Mouse (Mus musculus) Muller cell, postnatal 12 days (primary cell): ENCODE measurements around the gene Lrrc8d.
A peak's percentile ranks its signal among the peaks of the same experiment; 100 is the strongest.

Experiments
- DNase-seq: peaks from one replicate; pipeline ENCODE4 v3.0.0-alpha.2; 2015; ENCODE audit errors: inconsistent ontology term

Gene Lrrc8d

DNA sequence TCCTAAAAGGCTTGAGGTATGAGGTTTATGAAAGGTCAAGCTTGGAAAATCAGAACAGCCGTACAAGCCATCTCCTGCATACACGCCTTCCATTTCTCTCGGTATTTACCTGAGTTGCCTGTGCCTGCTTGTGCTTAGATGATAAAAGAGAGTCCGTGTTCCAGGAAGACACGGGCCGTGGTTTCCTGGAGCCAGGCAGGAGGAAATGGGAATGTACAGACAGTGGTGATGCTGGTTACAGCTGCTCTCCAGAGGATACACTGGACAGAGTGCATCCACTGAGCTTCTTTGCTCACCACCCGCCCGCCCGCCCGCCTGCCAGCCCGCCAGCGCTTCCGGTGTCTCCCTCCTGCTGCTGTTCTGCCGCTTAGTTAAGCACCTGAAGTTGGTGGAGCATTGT lies 116.3 kb downstream of the Lrrc8d start:
- DNase-seq, result no peak

DNA sequence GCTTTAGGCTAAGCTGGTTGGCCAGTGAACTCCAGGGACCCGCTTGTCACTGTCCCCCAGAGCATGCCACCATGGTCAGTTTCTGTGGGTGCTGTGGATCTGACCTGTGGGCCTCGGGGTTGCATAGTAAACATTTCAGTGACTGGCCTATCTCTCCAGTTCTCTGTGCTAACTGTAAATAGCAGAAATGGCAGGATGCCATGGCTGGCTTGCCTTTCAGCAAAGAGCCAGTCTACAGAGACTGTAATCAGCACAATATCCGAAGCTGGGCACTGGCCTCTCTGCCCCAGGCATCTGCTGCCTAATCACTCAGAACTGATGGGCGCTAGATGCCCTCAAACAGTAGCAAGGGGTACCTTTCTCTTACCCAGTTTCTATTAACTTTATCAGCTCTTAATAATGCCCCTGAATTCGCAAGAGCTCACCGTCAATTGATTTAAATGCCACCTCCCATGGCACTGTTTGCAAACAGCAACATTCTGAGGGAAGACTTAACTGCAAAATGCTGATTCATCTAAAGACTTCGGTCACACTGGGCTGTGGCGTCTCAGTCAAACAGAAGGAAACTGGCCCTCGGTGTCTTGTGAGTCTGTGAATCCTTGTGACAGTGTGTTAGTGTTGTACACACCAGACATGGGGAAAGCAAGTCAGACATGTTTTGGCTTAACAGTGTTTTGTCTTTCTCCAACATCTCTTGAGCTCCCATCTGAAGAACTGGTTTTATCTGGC lies 117.6 kb downstream of the Lrrc8d start:
- peak; percentile 54 for DNase-seq

DNA sequence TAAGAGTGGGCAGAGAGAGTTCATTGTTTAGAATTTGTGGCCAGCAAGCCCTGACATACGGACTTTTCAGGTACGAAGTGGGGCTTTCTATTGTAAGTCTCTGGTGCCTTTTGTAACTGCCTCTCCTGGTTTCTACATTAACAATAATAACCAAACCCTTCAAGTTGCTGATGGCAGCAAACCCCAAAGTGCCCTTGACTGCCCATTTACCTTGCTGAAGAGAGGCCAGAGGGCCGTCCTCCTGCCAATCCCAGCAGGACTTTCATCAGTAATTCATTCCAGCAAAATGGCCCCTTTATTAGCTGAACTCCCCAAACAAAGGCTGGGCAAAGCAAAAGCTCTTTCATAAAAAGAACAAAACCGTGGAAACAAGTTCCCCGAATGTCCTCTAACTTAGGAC lies 118.6 kb downstream of the Lrrc8d start:
- DNase-seq, result no peak

DNA sequence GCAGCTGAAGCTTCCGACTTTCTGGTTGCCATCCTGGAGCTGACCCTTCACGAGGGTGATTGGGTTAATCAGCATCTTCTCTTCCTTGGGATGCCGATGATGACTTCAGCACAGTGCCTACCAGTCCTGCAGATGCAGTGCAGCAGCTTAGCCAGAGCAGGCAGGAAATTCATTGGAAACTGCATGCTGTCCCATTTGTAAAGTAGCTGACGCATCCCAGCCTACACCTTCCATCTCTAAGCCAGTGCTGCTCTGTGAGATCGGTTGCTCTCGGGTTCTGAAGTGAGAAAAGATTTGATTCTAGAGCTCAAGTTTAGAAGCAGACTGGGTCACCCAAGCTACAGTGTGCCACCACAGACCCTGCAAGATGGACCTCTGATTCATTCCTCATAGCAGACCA lies 121.6 kb downstream of the Lrrc8d start:
- DNase-seq, result no peak

DNA sequence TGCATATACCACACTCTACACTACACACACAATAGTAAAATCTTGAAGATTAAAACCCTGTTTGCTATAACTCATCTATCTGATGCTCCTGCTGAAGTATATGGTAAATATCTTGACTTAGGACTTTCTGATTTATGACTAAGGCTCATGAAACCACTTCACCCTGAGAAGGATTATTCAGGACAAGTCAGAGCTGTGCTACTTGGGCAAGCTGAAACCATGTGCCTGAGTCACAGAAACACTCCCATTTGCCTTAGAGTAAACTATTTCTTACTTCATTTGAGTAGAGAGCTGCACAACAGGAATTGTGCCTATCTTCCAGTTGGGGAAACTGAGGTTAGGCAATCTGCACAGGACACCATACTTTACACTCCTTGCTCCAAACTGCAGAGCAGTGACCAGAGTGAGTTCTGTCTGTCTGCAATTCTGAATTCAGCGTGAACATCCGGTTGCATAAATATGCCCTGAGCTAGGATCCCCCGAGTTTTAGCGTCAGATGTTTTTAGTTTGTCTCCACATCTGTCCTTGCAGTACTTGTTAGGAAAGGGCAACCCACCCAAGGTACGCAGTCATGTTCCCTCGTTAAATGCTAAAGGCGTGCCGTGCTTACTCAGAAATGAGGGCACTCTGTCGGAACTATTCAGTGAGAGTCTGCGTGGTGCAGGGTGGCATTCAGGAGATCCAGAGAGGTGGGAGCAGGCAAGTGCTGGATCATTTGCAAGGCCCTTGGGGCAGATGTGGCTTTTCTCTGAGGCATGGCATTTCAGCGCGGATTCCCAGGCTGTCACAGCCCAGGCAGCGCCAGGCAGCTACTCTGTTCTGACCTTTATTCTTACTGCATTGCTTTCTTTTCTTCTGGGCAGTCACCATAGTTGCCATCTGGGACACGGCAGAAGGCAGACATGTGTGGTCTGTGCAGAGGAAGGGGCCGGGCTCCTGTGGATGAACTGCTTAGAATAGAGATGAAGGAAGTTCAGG lies 123.0 kb downstream of the Lrrc8d start:
- peak; percentile 47 for DNase-seq

DNA sequence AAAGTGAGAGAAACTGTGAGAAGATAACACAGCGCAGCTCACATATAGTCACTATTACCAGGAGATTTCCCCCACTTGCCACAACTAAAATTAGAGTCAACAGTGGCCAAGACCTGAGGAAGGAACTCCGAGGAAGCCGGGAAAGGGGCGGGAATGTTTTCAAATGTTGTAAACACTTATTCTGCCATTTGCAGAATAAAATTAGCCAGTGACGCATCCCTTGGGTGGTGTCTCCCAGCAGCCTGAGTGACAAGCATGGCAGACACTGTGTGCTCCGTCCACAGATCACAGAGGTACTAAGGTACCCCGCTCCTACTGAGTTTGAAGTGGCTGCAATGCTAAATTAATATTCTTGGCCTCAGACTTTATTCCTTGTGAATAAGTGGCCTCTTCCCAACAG lies 124.5 kb downstream of the Lrrc8d start:
- DNase-seq, result no peak

DNA sequence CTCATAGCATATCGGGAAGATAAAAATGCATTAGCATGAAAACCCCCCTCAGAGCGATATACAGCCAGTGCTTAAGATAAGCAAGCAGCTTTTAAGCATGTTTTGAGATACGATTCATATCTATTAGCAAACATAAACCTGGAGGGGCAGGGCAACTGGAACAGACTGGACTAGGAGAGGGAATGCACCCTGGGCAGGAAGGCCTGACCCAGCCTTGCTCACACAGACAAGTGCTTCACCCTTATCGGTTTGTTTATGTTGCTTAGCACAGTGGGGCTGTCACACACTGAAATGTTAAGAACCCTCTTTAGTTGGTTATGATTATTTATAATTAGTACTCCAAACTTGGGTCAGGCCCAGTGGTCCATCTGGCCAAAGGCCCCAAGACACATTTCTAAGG lies 125.1 kb downstream of the Lrrc8d start:
- DNase-seq, result no peak

DNA sequence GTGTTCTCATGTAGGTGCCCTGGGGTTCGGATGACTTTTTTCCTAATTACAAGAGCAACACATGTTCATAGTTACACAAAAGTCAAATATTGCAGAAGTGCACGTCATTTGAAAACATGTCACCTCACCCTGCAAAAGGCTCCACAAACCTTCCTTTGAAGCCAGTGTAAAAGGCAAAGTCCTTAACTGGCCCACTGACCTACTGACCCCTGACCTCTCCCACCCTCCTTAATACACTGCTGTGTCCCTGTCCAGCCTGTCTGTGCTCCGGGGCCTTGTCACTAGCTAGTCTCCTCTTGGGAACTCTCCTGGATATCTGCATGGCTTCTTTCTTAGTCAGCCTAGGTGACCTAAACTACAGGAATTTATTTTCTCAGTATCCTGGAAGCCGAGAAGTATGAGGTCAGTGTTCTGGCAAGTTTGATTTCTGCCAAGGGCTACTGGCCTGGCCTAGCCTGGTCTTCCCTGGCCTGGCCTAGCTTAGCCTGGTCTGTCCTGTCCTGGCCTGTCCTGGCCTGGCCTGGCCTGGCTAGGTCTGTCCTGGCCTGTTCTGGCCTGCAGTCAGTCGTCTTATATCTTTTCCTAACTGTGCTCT lies 127.2 kb downstream of the Lrrc8d start:
- DNase-seq, result no peak

DNA sequence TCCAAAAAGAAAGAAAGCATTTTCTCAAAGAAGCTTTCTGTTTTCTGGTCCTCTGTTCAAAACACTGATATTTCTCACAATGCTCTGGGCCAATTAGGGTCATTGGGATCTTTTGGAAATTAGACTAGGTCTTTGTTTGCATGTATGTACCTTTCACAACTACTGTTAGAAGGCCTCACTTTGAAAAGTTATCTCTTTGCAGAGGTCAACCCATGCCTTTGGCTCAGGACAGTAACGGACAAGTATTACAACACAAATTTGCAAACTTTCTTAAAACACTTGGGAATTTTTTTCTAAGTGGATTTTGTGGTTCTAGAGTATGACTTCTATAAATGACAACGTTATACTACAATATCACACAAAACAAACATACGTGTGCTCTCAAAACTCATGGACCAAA lies 128.3 kb downstream of the Lrrc8d start:
- DNase-seq, result no peak

DNA sequence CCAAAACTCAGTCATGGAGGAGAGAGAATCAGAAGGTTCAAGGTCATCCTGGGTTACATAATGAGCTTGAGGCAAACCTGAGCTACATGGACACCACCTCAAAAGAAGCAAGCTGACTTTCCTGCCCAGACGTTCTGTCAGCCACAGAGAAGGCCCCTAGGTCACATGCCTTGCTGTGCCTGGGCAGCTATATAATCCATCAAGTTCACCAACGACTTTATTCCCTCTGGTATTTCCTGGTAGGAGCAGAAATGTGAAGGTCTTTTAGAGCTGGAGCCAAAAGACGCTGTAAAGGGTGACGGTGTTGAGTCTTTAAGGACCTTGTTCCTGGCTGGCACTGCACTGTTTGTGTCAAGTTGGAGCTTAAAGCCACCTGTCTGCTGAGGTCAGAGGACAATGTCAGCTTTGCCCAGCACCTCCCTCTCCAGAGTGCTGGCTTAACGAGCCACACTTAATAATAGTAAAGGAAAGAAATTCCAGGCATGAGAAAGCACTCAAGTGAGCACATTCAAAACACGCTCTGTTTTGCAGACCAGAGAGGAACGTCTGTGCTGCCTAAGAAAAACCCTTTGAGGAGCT lies 129.3 kb downstream of the Lrrc8d start:
- DNase-seq, result no peak

DNA sequence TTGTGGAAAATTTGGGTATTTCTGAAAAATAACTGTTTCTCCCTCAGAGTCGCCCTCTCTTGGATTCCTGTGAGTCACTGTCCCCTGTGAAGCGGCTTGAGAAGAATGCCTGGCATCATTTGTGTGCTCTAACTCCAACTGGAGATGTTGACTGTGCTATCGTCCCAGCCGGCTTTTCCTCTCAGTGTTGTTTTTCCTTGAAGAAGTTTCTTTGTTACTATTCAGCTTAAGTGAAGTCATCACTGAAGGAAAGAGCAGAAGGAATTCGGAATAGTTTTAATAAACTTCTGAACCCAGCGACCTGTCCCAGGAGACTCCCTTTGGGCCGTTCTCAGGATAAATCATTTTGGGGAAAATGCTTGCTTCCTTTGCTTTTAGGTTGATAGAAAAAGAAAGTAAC lies 132.4 kb downstream of the Lrrc8d start:
- DNase-seq, result peak; percentile 52

DNA sequence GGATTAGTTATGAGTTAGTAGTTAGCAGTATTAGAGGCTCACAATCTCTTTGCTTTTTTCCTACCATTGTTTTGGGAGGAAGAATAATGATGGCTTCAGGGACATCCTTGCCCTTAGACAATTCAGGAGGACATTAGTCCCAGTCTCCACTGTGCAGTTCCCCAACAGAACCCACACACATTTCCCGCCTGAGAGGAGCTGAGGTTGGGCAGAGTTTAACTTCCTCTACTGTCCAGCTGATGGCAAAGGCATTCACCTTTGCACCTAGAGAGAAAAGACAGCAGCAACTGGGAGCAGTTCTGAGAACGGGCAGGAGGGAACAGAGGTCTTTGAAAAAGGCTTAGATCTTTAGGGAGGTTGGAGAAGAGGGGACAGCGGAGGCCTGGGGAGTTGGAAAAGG lies 134.2 kb downstream of the Lrrc8d start:
- DNase-seq, result no peak

DNA sequence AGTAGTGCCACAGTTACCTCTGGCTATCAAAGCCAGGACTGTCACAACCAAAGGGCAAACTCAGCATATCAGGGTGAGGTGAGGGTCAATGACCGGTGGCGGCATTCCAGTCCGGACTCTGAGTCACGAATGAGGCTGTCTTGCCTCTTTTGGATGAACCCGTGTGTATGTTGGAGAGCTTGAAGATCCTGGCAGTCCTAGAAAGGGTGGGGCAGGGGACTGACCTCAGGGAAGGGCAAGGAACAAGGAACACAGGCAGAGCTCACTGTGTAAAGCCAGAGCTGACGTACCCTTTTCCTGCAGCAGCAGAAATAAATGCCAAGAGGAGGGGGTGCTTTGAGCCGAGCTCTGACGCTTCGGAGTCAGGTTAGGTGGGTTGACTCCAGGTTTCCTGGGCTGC lies 136.2 kb downstream of the Lrrc8d start:
- no peak for DNase-seq

DNA sequence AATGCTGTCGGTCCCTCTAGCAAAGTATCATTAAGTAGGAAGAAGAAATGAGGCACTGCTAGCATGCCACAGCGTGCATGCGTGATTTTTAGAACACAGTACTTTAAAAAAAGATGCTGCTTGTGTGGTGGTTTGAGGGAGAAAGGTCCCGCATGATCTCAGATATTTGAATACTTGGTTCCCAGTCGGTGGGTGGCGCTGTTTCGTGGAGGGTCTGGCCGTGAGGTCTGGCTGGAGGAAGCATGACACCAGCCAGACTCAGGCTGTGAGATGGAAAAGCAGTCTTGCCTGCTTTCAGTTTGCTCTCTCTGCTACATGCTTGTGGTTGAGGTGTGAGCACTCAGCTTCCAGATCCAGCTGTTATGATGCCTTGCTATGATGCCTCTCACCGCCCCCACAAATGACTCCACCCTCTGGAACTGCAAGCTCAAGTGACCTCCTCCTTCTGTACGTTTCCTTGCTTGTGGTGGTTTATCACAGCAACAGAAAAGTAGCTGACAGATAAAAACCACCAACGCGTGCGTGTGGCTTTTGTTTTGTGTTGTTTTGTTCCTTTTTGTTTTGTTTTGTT lies 140.1 kb downstream of the Lrrc8d start:
- no peak for DNase-seq

DNA sequence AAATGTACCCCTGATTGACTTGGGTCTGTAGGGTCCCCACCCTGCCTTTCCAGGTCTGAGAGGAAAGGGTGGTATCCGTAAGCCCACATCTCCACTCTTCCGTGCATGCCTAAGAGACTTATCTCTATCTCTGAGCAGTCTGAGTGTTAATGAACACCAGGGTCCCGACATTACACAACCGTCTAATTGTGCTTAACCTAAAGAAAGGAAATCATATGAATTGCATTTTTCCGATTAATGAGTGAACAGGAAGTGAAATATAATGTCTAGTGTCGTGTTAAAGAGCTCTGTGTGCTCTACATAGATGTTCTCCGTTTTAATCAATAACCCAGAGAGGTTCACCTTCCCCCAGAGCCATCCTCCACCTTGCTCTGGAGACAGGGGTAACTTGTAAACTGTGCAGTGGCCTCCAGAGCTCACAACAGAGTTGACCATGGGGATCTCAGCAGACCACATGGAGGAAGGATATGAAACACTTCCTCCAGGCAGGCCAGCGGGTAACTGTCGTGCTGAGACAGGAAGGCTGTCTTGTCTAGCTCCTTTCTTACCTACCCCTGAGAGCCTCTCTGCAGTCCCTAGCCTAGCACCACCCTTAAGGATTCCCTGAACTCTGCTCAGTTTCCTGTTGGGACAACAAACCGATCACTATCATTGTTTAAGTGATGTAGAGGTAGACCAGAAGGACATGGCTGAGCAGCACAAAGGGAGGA lies 144.4 kb downstream of the Lrrc8d start:
- DNase-seq, result no peak

DNA sequence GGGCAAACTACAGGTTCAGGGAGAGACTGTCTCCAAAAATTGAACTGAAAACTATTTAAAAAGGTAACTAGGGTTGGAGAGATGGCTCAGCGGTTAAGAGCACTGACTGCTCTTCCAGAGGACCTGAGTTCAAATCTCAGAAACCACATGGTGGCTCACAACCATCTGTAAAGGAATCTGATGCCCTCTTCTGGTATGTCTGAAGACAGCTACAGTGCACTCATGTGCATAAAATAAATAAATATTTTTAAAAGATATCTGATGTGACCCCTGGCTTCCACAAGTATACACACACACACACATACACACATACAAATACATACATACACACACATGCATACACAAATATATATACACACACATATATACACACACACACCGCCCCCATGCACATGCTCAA lies 145.3 kb downstream of the Lrrc8d start:
- DNase-seq, result no peak

DNA sequence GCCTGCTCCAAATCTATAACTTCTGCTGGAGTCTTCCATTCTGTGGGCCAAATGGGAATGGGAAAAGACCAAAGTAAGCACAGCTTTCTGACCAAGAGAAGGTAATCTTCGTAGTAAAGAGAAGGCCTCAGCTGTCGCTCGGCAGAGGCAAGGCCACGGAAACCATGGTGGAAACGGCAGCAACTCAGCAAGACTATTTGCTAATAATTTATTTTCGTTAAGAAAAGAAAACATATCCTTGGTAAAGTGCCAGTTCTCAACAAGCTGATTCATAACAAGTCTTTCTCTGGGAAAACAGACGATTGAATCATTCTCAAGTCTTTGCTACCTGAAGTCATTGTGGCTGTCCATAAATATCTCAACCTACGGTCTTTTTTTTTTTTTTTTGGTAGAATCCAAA lies 148.0 kb downstream of the Lrrc8d start:
- DNase-seq, result no peak

DNA sequence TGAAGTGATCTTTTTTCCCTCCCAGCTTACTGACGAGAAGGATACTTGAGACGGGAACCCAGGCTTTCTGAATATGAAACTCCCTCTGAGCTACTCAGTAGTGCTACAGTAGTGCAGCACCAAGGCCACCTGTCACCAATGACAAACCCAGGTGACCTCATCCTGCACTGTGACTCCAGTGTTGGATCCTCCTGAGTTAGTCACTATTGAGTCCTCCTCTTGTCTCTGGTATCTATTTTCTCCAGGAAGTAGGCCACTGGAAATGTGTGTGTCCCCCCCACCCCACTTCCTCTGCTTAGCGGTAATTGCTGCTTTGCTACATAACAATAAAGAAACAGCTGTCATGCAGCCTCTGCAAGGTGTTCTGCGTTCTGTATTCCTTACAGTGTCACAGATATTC lies 149.5 kb downstream of the Lrrc8d start:
- no peak for DNase-seq

DNA sequence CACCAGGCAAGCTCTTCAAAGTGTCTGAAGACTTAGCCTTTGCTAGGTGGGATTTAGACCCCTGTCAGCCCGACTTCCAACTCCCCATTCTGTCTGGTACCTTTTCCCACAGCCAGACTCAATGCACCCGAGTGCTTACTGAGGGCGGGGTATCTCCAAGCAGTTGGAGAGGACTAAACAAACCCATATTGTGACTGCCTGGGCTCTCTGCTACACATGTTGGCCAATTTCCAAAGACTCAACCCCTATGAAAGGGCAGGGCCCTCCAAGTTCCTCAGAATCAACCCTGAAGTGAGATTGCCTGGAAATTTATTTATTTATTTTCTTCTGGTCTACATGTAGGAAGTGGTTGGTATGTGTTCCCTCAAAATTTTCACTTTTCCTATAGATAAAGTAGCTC lies 149.9 kb downstream of the Lrrc8d start:
- no peak for DNase-seq

DNA sequence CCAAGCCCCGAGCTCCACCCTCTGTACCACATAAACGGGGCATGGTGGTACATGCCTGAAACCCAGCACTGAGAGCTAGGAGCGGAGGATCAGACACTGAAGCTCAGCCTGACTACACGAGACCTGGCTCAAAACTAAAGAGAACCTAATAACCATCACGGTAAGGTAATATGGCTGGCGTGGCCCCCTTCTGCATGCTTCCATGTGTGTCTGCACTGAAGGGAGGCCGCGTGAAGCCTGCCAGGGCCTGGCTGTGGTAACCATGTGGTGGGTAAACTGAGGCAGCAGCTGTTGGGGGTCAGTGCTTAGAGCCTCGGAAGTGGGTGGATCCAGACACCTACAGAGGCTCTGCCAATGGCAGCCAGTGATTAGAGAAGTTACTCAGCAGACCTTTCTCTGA lies 153.5 kb downstream of the Lrrc8d start:
- no peak for DNase-seq

DNA sequence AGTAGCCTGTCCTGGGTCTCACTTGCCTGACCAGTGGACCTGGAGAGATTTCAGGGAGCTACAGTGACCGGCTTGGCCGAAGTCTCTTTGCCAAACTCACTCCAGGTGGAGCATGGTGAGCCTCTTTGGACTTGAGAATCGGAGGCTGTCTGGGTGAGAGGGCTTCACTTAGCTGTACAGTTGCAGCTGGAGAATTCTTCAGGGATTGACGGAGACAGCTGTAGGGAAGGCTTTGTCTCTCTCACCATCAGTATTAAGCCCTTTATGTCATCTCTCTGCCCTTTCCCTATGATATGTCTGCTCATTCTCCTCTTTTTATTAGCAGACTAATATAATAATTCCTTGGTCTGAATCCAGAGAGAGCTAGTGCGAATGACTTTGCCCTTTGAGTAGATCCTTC lies 157.7 kb downstream of the Lrrc8d start:
- no peak for DNase-seq
